Mouse (Mus musculus) C2C12 (cell line): ENCODE measurements around the gene Anxa8. TPM values are rescaled to one million over a fixed set of nuclear protein-coding genes. Genes with fewer than 3 reads are reported as not detected.

Experiments
- H3K27me3 ChIP-seq: one replicate; pipeline ENCODE4 v1.6.1; 2011; ENCODE audit not compliant: control insufficient read depth, insufficient read depth, insufficient read length
- H3K36me3 ChIP-seq: one replicate; pipeline ENCODE4 v1.6.1; 2011; ENCODE audit not compliant: control insufficient read depth, insufficient read depth
- H3K4me3 ChIP-seq: one replicate; pipeline ENCODE4 v1.5.1; 2011; ENCODE audit warnings: mild to moderate bottlenecking, control low read depth; ENCODE audit not compliant: poor library complexity, insufficient read depth, severe bottlenecking
- H3K79me2 ChIP-seq: one replicate; pipeline ENCODE4 v1.6.1; 2011; ENCODE audit not compliant: control insufficient read depth, insufficient read depth
- H3K79me3 ChIP-seq: one replicate; pipeline ENCODE4 v1.6.1; 2011; ENCODE audit warnings: low read depth, control low read depth
- H3ac ChIP-seq: one replicate; pipeline ENCODE3; 2011; ENCODE audit warnings: low read depth; ENCODE audit not compliant: control insufficient read depth, insufficient read length
- CEBPB ChIP-seq: IDR thresholded peaks from one replicate; pipeline ENCODE4 v1.6.1; 2011; ENCODE audit warnings: low read depth, mild to moderate bottlenecking, control low read depth, moderate library complexity
- CTCF ChIP-seq: IDR thresholded peaks from one replicate; pipeline ENCODE4 v1.5.1; 2011; ENCODE audit not compliant: control insufficient read depth, insufficient read depth, insufficient read length
- FOSL1 ChIP-seq: IDR thresholded peaks from one replicate; pipeline ENCODE4 v1.8.0; 2011; ENCODE audit warnings: mild to moderate bottlenecking, low read length; ENCODE audit not compliant: poor library complexity, insufficient read depth, severe bottlenecking
- MAX ChIP-seq: IDR thresholded peaks from one replicate; pipeline ENCODE4 v1.6.1; 2011; ENCODE audit warnings: mild to moderate bottlenecking, control low read depth
- MYOD1 ChIP-seq: IDR thresholded peaks from one replicate; pipeline ENCODE4 v1.6.1; 2011; ENCODE audit warnings: low read depth; ENCODE audit not compliant: control insufficient read depth, insufficient read length
- MYOG ChIP-seq: IDR thresholded peaks from one replicate; pipeline ENCODE4 v1.6.1; 2011; ENCODE audit not compliant: control insufficient read depth, insufficient read length; ENCODE audit errors: extremely low read depth
- USF1 ChIP-seq: IDR thresholded peaks from one replicate; pipeline ENCODE4 v1.6.1; 2011; ENCODE audit warnings: low read depth, mild to moderate bottlenecking, control low read depth, moderate library complexity
- polyA plus RNA-seq: library from polyadenylated mRNA; unstranded; fragments of >200 nt; fragmentation: generic; extraction: Trizol; gene quantifications from one replicate; pipeline ENCODE4 v1.2.1, GENCODE M21; 2012; ENCODE audit warnings: missing spikeins

The Anxa8 gene
- polyA plus RNA-seq, 1 experiment: 33.1 TPM

GRCm38 (mm10) chr14:34120923-34121351, 35.2 kb downstream of the Anxa8 start:
- TF ChIP-seq FOSL1 (no peak), CTCF (no peak), MYOD1 (no peak), MAX (no peak), USF1 (no peak), MYOG (no peak), CEBPB (no peak)
- no peaks in the 10 kb centered on the region for H3K79me2 ChIP-seq
- peaks cover 4% of the 10 kb centered on the region for H3K36me3 ChIP-seq
- H3K4me3 ChIP-seq: no peak overlapping the region
- no peaks in the 10 kb centered on the region for H3K79me3 ChIP-seq
- no peaks in the 10 kb centered on the region for H3K27me3 ChIP-seq
- no peak overlapping the region for H3ac ChIP-seq

- H3K79me3 ChIP-seq: no peaks in the 10 kb centered on the region
- no peak overlapping the region for H3K4me3 ChIP-seq
- no peaks in the 10 kb centered on the region for H3K79me2 ChIP-seq
- no peaks in the 10 kb centered on the region for H3K27me3 ChIP-seq
- H3ac ChIP-seq: no peak overlapping the region
- TF ChIP-seq CEBPB: no peak
- TF ChIP-seq MYOD1: no peak
- TF ChIP-seq FOSL1: no peak
- TF ChIP-seq USF1: no peak
- no peak for TF ChIP-seq MAX
- TF ChIP-seq CTCF: no peak
- TF ChIP-seq MYOG: no peak
- H3K36me3 ChIP-seq: peaks cover 4% of the 10 kb centered on the region
Measured at GRCm38 (mm10) chr14:34121691-34122090, 35.9 kb downstream of the Anxa8 start.

- TF ChIP-seq USF1: no peak
- TF ChIP-seq MYOG: no peak
- no peak for TF ChIP-seq CTCF
- TF ChIP-seq MYOD1: no peak
- TF ChIP-seq MAX: no peak
- no peak for TF ChIP-seq FOSL1
- no peak for TF ChIP-seq CEBPB
- H3K4me3 ChIP-seq: no peak overlapping the region
Measured at GRCm38 (mm10) chr14:34131216-34131615, 45.4 kb downstream of the Anxa8 start.

GRCm38 (mm10) chr14:34135391-34135790, 49.6 kb downstream of the Anxa8 start:
- Histone ChIP-seq H3K4me3 (no peak overlapping the region), H3K79me2 (no peaks in the 10 kb centered on the region), H3ac (no peak overlapping the region), H3K79me3 (no peaks in the 10 kb centered on the region), H3K36me3 (no peaks in the 10 kb centered on the region), H3K27me3 (no peaks in the 10 kb centered on the region)
- no peak for TF ChIP-seq CEBPB
- TF ChIP-seq MYOD1: no peak
- no peak for TF ChIP-seq MAX
- no peak for TF ChIP-seq MYOG
- no peak for TF ChIP-seq CTCF
- no peak for TF ChIP-seq USF1
- no peak for TF ChIP-seq FOSL1

More at GRCm38 (mm10) chr14:34131216-34131615, 45.4 kb downstream of the Anxa8 start:
- no peak overlapping the region for H3ac ChIP-seq
- no peaks in the 10 kb centered on the region for H3K79me2 ChIP-seq
- no peaks in the 10 kb centered on the region for H3K27me3 ChIP-seq
- H3K79me3 ChIP-seq: no peaks in the 10 kb centered on the region
- no peaks in the 10 kb centered on the region for H3K36me3 ChIP-seq

- Histone ChIP-seq H3K79me3 (no peaks in the 10 kb centered on the region), H3ac (no peak overlapping the region), H3K27me3 (no peaks in the 10 kb centered on the region), H3K36me3 (no peaks in the 10 kb centered on the region), H3K79me2 (no peaks in the 10 kb centered on the region), H3K4me3 (no peak overlapping the region)
- no peak for TF ChIP-seq MYOG
- no peak for TF ChIP-seq CTCF
- no peak for TF ChIP-seq USF1
- TF ChIP-seq MYOD1: no peak
- TF ChIP-seq CEBPB: no peak
- no peak for TF ChIP-seq FOSL1
- no peak for TF ChIP-seq MAX
Measured at GRCm38 (mm10) chr14:34139671-34140664, 54.2 kb downstream of the Anxa8 start.
